Mouse (Mus musculus) heart, postnatal 14 days (tissue): ENCODE measurements around the gene Npepl1. TPM values are rescaled to one million over a fixed set of nuclear protein-coding genes. Genes with fewer than 3 reads are reported as not detected.
A peak's percentile ranks its signal among the peaks of the same experiment; 100 is the strongest.

ENCODE experiments used
- DNase-seq, 2 experiments: peaks; one replicate each; pipeline ENCODE4 v3.0.0; 2021 to 2022
- intact Hi-C: fragments of 180-260 bp; cut with DNase I; formaldehyde crosslinking; loops from one replicate; pipeline ENCODE4 v1.15.1; 2025
- long read RNA-seq, 2 experiments: library from polyadenylated mRNA; stranded (forward); transcript quantifications; one replicate each; pipeline ENCODE4 v2.0.0; 2021
- total RNA-seq, 2 experiments: library from RNA; stranded (reverse); gene quantifications; 2 replicates each; pipeline ENCODE4 v1.2.3; 2021

Npepl1 gene
- 10 to 100 TPM; 54.6 to 57.4 TPM for total RNA-seq
- long read RNA-seq, experiment 1, transcript Npepl1-201 (12 exons, 2,467 nt): major isoform, 142 of 175 reads
- long read RNA-seq, experiment 1, partial matches to known transcripts: 15 of 175 reads
- long read RNA-seq, experiment 1, other reads (novel, unspliced or antisense): 18 of 175 reads
- long read RNA-seq, experiment 2, transcript Npepl1-201 (12 exons, 2,467 nt): major isoform, 123 of 159 reads
- long read RNA-seq, experiment 2, partial matches to known transcripts: 14 of 159 reads
- long read RNA-seq, experiment 2, other reads (novel, unspliced or antisense): 22 of 159 reads

DNA sequence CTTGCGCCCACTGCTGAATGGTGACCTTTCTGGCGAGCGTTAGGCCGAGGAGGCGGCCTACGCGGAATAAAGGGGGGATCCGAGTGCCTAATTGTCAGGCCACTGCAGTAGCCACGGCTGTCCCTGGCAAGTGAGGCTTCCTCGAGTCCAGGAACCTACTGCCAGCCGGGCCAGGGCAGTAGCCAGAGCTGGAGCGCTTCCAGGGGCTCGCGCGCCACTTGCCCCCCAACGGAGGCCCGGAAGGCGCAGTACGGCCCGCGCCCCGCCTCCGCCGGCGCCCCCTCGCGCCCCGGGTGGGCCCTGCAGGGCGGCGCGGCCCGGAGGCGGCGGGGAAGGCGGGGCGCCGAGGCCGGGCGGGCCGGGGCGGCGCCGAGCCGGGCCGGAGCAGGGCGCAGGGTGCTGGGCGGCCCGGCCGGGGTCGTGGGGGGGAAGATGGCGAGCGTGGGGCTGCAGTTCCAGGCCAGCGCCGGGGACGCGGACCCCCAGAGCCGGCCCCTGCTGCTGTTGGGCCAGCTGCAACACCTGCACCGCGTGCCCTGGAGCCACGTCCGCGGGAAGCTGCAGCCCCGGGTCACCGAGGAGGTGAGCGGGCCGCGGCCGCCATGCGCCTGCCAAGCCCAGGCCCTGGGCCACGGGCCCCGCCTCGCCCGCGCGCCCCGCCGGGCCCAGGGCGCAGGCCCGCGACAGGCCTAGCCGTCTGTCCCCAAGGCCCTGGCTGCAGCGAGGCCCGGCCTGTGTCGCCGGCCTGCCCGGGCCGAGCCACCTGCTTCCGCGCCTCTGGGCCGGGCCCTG, at the start of gene Npepl1:
Gene Npepl1, plus strand, starts transcription at position 359 of the 792 bp plus-strand sequence.
- DNase-seq: peak; percentile 84 to 87
- intact Hi-C loops: loop anchor here (5.0 to 10.0 kb wide), 3 partner anchors 33 to 325 kb away; partner anchors contain the start of genes Ctsz and Stx16

DNA sequence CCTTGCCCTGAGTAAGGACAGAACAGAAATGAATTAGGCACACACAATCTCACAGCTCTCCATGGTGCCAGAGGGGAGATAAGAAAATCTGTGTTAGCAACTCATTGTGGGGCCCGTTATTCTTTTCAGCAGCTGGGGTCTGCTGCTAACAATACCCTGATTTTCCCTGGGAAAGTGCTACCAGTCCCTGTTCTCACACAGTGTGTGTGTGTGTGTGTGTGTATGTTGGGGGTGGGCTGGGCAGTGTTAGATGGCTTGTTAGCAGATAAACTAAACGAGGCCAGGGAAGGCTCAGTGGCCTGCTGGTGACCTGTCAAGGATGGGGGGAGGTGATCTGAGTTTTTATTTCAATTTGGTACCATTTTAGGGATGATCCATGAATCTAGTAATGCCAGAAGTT, 48.9 kb upstream of the Npepl1 start:
- DNase-seq: no peak
- intact Hi-C loops: no loop called here

DNA sequence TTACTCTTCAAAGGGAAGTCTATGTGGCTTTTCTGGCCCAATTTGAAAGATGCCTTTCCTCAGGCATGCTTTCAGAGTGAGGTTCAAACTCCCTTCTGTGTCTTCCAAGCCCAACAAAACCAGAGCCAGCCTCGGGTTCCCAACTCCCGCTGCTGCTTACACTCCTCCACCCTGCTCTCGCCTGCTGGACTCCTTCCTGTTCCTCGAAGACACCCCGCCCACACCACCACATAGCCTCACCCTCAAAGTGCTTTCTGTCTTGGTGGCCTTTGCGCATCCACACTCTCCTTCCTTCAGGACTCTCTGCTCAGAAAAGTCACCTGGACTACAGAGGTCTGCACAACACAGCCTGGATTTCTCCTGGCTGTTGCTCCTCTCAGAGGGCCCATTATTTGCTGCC, 47.1 kb upstream of the Npepl1 start:
- intact Hi-C loops: no loop called here
- DNase-seq: peak in 1 of 2 experiments; percentile 33

DNA sequence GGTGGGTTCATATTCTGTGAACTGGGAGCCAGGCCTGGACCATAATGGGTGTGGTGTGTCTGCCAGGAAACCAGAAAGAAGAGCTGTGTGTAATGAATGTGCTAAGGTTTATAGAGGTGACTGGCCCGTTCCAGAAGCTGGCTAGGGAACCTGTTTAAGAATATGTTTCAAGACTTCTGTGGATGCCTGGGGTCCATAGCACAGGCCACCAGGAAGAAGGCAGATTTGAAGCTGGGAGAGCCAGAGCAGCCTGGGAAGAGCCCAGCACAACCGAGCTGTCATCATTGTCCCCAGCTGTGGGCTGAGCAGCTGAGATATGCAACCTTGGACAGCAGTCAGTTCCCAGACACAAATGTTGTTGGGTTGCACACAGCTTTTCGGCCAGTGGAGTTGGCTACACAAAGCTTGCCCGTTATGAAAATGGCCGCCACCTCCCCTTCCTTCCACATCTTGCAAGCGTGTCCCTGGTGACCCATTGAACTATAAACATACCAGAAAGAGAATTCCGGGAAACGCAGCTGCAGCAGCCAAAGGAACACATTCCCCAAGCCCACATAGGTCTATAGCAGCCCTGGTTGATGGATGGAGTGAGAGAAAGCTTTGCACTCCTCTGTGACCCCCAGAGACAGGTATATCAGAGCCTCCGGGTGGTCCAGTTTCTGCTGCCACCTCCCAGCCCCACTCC, 46.5 kb upstream of the Npepl1 start:
- peak in 1 of 2 experiments; percentile 34 for DNase-seq
- intact Hi-C loops: no loop called here

DNA sequence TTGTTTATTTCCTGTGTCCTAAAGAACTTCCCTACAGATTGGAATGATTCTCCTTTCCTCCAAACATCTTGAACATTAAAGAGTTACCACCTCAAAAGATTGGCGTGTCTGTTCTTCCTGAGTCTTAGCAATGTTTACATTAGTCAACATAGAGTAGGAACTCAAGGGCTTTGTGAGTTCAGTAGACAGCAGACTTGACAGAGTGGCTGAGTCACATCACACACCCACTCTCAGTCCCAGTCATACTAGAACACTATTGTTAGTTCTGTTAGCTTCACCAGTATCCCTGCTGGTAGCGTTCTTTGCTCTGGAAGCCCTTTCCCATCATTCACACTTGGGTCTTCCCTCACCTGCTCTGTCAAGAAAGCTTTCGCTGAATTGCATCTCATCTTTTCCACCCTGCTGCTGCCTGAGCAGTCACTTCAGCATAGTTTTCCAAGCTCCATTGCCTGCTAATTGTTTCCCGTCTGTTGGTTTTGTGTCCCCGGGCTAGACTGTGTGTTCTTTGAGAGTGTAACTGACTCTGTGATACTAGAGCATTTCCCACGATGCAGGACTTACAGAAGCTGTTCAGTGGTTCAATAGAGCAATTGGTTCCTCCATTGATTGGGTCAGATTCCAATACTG, 42.2 kb upstream of the Npepl1 start:
- intact Hi-C loops: no loop called here
- no peak for DNase-seq

DNA sequence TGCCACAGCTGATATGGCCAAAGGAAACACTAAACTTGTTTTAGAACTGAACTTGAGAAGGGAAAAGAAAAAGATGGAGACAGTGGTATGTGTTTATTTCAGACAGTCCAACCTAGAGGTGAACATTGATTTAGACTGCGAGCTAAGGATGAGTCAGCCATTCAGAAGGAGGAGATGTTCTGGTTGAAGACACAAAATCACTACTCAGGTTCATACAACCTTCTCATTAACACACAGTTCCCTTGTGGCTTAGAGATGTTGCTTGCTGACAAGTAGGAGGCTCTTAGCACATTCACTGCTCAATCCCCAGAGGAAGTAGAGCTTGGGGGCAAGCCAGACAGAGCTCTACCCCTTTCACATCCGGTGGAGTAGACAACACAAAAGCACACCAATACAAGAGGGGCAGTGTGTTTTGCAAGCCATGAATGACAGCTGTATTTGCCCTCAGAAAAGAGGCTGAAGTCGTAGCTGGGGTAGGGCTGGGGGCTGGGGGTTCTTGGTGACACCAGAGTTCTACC, 40.6 kb upstream of the Npepl1 start:
- no peak for DNase-seq
- intact Hi-C loops: loop anchor here (10.0 kb wide), 3 partner anchors 225 to 485 kb away; partner anchors contain the start of gene Rab22a

DNA sequence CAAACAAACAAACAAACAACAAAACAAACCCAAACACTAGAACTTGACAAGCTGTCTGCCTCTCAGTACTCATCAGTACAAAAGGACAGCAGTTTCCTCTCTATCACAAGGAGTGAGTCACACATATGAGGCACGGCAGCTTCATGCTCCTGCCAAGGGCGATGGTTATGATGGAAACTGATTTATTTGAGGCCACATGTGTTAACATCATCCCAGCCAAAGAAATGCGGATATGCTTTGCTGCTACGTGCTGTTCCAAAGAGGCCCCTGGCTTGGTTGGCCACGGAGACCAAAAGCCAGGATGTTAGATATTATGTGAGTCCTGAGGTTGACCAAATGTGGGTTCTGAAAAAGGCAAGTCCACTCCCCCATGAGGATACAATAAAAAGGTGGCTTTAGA, 38.7 kb upstream of the Npepl1 start:
- no peak for DNase-seq

DNA sequence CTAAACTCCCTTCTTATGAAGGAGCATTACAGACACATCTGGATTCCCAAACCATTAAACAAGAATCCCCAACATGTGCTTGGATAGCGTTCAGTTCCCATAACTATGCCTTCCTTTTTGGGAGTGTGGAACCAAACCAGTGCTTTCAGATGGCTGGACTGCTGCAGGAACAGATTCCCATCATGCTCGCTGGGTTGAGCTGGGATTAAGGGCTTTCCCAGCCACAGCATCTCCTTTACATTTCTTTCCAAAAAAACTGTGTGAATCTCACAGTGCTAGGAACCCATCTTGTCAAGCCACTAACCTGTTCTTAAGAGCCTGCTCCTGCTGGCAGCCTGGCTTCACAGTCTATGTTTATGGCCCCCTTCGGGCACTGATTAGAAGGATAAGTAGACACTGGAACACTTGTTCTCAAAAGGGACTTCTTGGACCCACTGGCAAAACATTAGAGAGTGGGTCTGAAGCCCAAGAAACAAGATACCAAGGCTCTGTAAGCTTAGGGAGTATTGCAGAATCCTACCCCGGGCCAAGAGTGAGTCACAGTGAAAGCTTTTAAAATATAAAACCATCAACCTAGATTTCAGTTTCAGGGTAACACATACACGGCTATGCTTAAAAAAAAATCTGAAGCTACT, 36.9 kb upstream of the Npepl1 start:
- no peak for DNase-seq
- intact Hi-C loops: loop anchor here (10.0 kb wide), 3 partner anchors 222 to 488 kb away; partner anchors contain the start of gene Rab22a

More for the DNA sequence above, 38.7 kb upstream of the Npepl1 start:
- intact Hi-C loops: loop anchor here (10.0 kb wide), 3 partner anchors 223 to 487 kb away; partner anchors contain the start of gene Rab22a

DNA sequence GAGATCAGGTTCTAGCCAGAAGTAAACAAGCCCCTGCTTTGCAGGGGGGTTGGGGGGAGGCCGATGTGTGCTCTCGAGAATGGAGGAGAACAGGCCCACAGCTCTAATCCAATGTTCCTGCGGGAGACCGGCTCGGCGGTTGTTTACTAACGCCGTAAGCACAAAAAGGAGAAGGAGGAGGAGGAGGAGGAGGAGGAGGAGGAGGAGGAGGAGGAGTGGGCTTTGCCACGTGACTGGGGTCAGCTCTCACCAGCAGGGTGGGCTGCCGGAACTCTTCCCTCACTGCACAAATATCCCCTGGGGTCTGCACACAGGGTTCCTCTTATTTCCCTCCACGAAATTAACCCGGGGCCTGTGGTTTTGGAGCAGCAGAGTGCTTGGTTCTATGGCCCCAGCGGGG, 35.5 kb upstream of the Npepl1 start:
- intact Hi-C loops: loop anchor here (5.0 to 10.0 kb wide), 4 partner anchors 38 to 490 kb away; partner anchors contain the start of genes Npepl1 and Rab22a

DNA sequence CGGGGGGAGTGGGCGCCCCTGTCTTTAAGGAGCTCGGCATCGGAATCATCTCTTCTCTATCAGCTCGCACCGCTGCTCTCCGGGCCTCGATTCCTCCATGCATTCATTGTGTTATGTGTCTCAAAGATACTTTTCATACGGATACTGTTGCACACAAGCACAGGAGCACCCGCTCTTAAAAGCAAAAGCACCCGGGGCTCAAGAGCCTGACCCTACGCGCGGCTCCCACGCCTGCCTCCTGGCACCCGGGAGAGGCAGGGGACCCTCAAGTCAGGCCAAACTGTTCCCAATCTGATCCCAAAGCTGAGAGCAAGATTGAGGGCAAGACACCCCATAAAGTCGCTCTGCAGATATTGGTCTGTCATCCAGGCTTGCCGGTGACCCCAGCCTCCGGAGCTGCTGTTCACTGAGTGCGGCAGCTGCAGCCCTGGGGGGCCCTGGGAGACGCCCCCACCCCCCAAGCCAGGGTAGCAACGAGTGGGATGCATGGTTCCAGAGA, 35.0 kb upstream of the Npepl1 start:
- intact Hi-C loops: loop anchor here (5.0 to 10.0 kb wide), 4 partner anchors 37 to 490 kb away; partner anchors contain the start of genes Npepl1 and Rab22a

More for the DNA sequence above, 35.5 kb upstream of the Npepl1 start:
- no peak for DNase-seq

DNA sequence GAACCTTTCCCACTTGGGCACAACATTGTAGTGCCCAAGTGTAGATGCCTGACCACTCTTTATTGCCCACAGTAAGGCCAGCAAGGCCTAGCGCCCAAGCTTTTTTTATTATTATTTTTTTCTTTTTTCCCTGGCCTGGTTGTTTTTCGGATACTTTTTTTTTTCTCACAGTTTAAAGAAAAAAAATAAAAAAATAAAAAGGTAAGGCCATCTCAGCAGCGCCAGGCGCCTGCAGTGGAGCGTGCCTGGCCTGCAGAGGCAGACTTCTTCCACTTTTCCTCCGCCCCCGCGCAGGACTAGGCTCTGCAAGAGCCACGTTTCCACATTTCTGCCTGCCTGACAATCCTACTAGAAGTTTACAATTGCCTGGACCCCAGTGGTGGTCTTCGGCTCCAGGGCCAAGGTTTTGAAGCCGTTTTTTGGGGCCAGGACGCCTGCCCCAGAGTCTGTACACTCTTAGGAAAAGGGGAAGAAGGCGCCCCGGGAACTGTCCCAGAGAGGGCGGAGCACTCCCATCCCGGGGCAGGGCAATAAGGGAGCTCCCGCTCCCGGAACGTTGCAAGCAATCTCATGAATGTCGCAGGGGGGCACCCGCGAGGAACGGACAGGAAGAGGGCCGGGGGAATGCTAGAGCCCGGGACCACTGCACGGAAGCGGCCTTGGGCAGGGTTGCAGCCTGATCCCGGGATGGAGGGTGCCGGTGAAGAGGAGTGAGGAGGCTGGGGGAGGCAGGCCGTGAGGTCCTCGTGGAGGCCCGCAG, 34.3 kb upstream of the Npepl1 start, which contains the start of gene Stx16:
Gene Stx16, plus strand, starts transcription at position 636 of the 760 bp plus-strand sequence.
- intact Hi-C loops: loop anchor here (5.0 to 10.0 kb wide), 4 partner anchors 36 to 491 kb away; partner anchors contain the start of genes Npepl1 and Rab22a
- DNase-seq: peak; percentile 95 to 96

More for the DNA sequence above, 35.0 kb upstream of the Npepl1 start:
- DNase-seq: no peak

DNA sequence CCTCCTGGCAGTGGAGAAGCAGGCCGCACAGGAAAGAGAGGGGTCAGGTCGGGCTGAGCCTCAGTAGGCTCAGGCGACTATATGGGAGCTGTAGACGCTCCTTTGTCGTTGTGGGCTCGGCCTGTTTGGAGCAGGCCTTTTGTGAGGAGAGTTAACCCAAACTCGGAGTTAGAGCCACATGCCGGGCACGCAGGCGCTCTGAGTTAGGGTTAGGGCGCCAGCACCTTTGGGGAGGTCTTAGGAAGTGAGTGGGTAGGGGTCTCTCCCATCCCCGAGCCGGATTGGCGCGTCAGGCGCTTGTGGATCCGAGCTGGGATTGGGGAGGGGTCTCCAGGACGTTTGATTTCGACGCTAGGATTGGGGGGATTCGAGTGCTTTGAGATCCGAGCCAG, 33.7 kb upstream of the Npepl1 start:
- no peak for DNase-seq
- intact Hi-C loops: loop anchor here (5.0 to 10.0 kb wide), 4 partner anchors 36 to 492 kb away; partner anchors contain the start of genes Npepl1 and Rab22a

DNA sequence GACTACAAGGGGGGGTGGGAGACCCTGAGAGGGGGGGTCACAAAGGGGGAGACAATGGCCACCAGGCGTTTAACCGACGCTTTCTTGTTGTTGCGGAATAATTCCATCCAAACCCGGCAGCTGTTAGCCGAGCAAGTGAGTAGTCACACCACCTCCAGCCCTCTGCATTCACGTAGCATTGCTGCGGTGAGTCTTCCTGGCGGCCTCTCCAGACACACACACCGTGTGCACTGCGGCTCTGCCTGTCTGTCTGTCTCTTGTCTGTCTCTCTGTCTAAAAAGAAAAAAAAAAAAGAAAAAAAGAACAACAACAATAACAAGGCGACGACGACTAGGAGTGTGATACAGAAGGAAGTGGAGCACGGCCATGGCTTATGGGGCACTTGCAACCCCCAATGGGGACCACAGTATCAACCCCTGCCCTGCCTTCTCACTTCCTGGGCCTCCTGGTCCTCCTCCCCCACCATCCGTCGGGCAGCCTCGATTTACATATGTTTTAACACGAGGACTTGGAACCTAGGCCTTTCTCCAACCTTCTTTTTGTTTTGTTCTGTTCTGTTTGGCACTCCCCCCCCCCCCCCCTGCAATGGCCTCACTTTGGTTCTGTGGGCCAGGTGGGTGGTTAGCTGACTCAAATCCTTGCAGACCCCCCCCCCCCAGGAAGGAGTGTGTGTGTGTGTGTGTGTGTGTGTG, 33.0 kb upstream of the Npepl1 start:
- DNase-seq: no peak
- intact Hi-C loops: loop anchor here (5.0 to 10.0 kb wide), 4 partner anchors 35 to 492 kb away; partner anchors contain the start of genes Npepl1 and Rab22a

DNA sequence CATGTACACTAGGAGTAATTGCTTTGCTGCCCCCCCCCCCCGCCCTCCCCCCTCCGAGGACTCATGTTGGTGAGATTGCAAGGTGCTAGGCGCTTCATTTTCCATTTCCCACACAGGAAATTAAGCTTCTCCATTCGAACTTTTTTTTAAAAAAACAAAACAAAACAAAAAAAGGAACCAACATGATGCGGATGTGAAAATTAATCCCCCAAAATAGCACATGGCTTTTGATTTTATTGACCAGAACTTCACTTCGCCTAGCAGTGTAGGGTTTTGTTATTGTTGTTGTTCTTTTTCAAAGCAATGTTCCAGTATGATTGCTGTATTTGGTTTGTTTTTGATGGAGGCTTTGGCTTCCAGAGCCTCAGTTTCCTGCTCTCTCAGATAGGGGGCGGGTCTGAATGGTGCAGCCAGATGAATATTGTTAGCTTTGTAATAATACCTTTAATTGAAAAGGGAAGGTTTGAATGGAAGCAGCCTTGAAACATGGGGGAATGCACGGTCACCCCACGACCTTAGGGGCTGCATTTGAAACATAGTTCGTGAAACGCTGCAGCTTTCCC, 32.3 kb upstream of the Npepl1 start:
- DNase-seq: no peak
- intact Hi-C loops: loop anchor here (5.0 to 10.0 kb wide), 4 partner anchors 34 to 493 kb away; partner anchors contain the start of genes Npepl1 and Rab22a

DNA sequence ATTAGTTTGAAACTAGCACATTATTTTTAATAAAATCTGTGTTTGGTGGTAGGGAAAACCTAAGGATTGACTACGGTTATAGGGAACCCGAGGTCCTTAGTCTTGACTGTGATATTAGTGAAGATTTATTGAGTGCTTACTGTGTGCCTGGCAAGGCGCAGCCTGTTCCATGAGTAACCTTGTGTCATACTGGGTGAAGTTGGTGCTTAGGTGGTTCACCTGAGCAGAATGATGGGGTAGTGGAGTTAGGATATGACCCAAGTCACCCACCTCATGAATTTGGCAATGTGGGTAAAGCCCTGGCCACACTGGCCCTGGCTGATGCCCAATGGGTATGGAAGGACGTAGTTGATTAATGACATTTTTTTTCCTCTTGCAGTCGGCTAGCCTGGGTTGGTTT, 28.3 kb upstream of the Npepl1 start:
- intact Hi-C loops: no loop called here
- no peak for DNase-seq

DNA sequence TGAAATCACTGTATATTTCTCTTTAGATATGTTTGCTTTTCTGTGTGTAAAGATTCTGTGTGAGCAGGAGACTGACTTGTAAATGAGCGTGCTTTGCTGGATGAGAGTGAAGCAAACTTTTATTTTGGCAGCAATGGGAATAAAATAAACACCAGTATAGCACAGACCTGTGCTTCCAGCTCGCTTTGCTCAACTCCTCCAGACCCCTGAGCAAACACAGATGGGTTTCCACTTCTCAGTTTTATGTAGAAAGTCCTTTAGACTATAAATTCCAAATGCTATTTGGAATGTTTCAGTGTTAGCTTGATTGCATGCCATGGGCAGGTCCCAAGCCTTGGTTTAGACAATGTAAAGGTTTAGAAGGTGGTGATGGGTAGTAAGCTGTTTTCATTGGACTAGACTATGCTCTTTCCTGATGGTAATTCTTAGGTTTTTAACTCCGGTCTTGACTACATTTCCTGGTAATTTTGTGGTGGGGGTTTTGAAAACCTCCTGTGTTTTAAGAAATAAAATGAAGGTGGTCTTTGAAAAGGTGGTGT, 27.7 kb upstream of the Npepl1 start:
- no peak for DNase-seq
- intact Hi-C loops: no loop called here

DNA sequence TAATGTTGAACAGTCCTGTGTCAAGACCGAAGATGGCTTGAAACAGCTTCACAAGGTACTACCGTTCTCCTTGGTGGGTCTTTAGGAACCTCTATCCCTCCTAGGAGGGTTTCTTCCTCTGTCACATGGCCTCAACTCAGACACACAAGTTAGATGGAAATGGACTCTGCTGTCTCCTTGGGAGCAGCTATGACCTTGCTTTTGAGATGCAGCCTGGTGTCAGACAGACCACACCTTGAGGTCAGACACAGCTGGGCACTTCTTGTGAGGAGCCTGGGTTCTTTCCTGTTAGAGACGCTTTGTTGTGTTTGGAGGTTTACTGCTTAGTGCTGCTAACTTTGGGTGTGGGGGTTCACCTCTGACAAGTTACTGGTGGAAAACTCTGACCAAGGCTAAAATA, 15.1 kb upstream of the Npepl1 start:
- DNase-seq: no peak
- intact Hi-C loops: no loop called here
